23 mouse cellular contexts compared by ENCODE assay signal in the genomic region with DNA sequence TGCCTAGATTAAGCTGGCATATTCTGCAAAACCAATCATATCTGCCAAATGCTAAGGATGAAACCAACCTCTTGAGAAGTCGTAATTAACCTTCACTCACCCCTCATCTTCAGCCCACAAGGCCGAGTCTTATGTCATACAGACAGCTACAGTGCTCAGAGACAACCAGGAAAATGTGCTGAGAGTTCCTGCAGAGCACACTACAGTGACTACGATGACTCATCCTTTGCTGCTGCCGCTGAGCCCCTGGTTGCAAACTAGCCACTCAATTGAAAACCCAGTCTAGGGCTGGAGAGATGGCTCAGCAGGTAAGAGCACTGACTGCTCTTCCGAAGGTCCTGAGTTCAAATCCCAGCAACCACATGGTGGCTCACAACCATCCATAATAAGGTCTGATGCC. TPM values are rescaled to one million over a fixed set of nuclear protein-coding genes. Genes with fewer than 3 reads are reported as not detected.
DNase-seq lines count a peak whose midpoint lies in the region; TF ChIP-seq lines count a peak whose summit lies in the region.
"Had no signal": no experiment of that assay in that cellular context is flagged by ENCODE, and none has a peak within 500 bp of the region (broad histone marks: within the 10 kb centered on the region; RNA-seq: fewer than 3 reads in every experiment).

No protein-coding gene starts in this region.

- DNase-seq in adrenal gland, postnatal 36 days = peak; percentile 10 to 20
- no peak for DNase-seq in adrenal gland, postnatal 25 days
- no peak for DNase-seq in layer of hippocampus, adult 2 months (ENCODE audit: low spot score in 2 of 2)
- DNase-seq in layer of hippocampus, adult 9-11 months = no peak
- peak; percentile 68 for DNase-seq in brain, adult 2 months (ENCODE audit: low read depth, low spot score)
- DNase-seq in cerebellum, postnatal 14 days = no peak
- no peak for DNase-seq in embryo, embryonic 9.5 days (ENCODE audit: extremely low spot score)
- DNase-seq: cerebellum, adult 11-12 months; cerebellum, adult 8-10 months; cerebellum, postnatal 10 days; forebrain, postnatal 0 days; gastrocnemius, postnatal 10 days; gastrocnemius, postnatal 36 days; heart, adult 18-20 months; heart, postnatal 14 days; heart, postnatal 4 days; kidney, adult 2 months had no signal

- no peak overlapping the region for H3K4me3 ChIP-seq in layer of hippocampus, adult 2 months
- H3K4me3 ChIP-seq: embryonic facial prominence, embryonic 12.5 days; embryonic facial prominence, embryonic 15.5 days; heart, embryonic 12.5 days; heart, embryonic 15.5 days had no signal

- H3K27ac ChIP-seq in layer of hippocampus, adult 2 months = peak overlapping the region; percentile 62; the same call in 1 of the 2 replicates
- H3K27ac ChIP-seq: embryonic facial prominence, embryonic 12.5 days; embryonic facial prominence, embryonic 15.5 days; heart, embryonic 15.5 days; hindbrain, embryonic 14.5 days; hindbrain, postnatal 0 days had no signal

- no peak for TF ChIP-seq CTCF in layer of hippocampus, adult 2 months (conservative IDR thresholded peaks at IDR 0.05)

RNA-seq across cellular contexts. Expression of a gene that starts 8.5 kb away (rescaled TPM):
- 100 to 1,000 TPM; 128 to 179 TPM for total RNA-seq in adrenal gland, postnatal 36 days (2021)
- total RNA-seq in adrenal gland, postnatal 25 days (2021) = 82.2 and 92.3 TPM in 2 replicates
- 1 to 10 TPM; 4.2 to 4.5 TPM for total RNA-seq in layer of hippocampus, adult 2 months (2021)

Comparison
In these comparisons a context has a peak if more than half of its experiments do, and no peak if none do; other contexts are left out.
1. DNase-seq: peak in adrenal gland, postnatal 36 days (2 of 2) and brain, adult 2 months (single experiment); none in adrenal gland, postnatal 25 days (single experiment), layer of hippocampus, adult 2 months (0 of 2), layer of hippocampus, adult 9-11 months (single experiment), cerebellum, postnatal 14 days (0 of 2) and embryo, embryonic 9.5 days (single experiment).
2. RNA of a gene that starts 8.5 kb away (total RNA-seq): 128 to 179 TPM in adrenal gland, postnatal 36 days and 82.2 to 92.3 TPM in adrenal gland, postnatal 25 days; 4.2 to 4.5 TPM in layer of hippocampus, adult 2 months; every median in the first group is over 10 times any median in the second.